Mouse (Mus musculus) megakaryocyte, embryonic 14.5 days (primary cell): Measurements from ENCODE around the gene Stk16.

Source experiments
- FLI1 ChIP-seq: IDR thresholded peaks from 2 replicates; pipeline ENCODE4 v1.6.1; 2012; ENCODE audit warnings: low read length, inconsistent platforms, mixed read lengths
- GATA1 ChIP-seq: IDR thresholded peaks from 3 replicates; pipeline ENCODE4 v1.6.1; 2012; ENCODE audit warnings: mixed read lengths, low read length, inconsistent platforms, borderline replicate concordance

- TF ChIP-seq GATA1 = no peak
- no peak for TF ChIP-seq FLI1
These were observed 30.5 kb upstream of the Stk16 start, which contains the start of gene Abcb6 for GRCm38 (mm10) chr1:75180105-75180590.
